Mouse (Mus musculus) limb, embryonic 14.5 days (tissue): ENCODE results near the gene Serinc3. TPM values are rescaled to one million over a fixed set of nuclear protein-coding genes. Genes with fewer than 3 reads are reported as not detected.

ENCODE experiments used
- ATAC-seq: fragments of 200-750 bp; cut with Nextera tagmentation; 2 replicates; pipeline ENCODE4 v1.8.0; 2017; ENCODE audit warnings: low read depth, moderate number of reproducible peaks, moderate TSS enrichment; ENCODE audit not compliant: low FRiP score
- DNase-seq: peaks from one replicate; pipeline ENCODE4 v3.0.0-alpha.2; 2015; ENCODE audit warnings: low spot score
- H3K27ac ChIP-seq: fragments of 300-500 bp; sonication (generic); replicated peaks from 2 replicates; pipeline ENCODE4 v1.5.1; 2014; ENCODE audit warnings: low read depth, mild to moderate bottlenecking, low read length, moderate library complexity, mixed read lengths
- H3K27me3 ChIP-seq: fragments of 300-500 bp; sonication (generic); 2 replicates; pipeline ENCODE4 v1.6.1; 2014; ENCODE audit warnings: low read length, mixed read lengths; ENCODE audit not compliant: control insufficient read depth, insufficient read depth
- H3K36me3 ChIP-seq: fragments of 300-500 bp; sonication (generic); 2 replicates; pipeline ENCODE4 v1.6.1; 2014; ENCODE audit warnings: mild to moderate bottlenecking, low read length, moderate library complexity, mixed read lengths; ENCODE audit not compliant: control insufficient read depth, insufficient read depth
- H3K4me1 ChIP-seq: fragments of 300-500 bp; sonication (generic); 2 replicates; pipeline ENCODE4 v1.6.1; 2014; ENCODE audit warnings: antibody characterized with exemption, low read length, mixed read lengths; ENCODE audit not compliant: control insufficient read depth, insufficient read depth
- H3K4me2 ChIP-seq: fragments of 300-500 bp; sonication (generic); replicated peaks from 2 replicates; pipeline ENCODE4 v1.6.1; 2014; ENCODE audit warnings: low read depth, mild to moderate bottlenecking, low read length, moderate library complexity; ENCODE audit not compliant: severe bottlenecking
- H3K4me3 ChIP-seq: fragments of 300-500 bp; sonication (generic); replicated peaks from 2 replicates; pipeline ENCODE4 v1.5.1; 2014; ENCODE audit warnings: low read length
- H3K9ac ChIP-seq: fragments of 300-500 bp; sonication (generic); 2 replicates; pipeline ENCODE4 v1.6.1; 2014; ENCODE audit warnings: mild to moderate bottlenecking, low read depth, low read length, moderate library complexity; ENCODE audit not compliant: severe bottlenecking
- H3K9me3 ChIP-seq: fragments of 300-500 bp; sonication (generic); 2 replicates; pipeline ENCODE4 v1.6.1; 2016; ENCODE audit warnings: low read length; ENCODE audit not compliant: control insufficient read depth
- POLR2A ChIP-seq: fragments of 200-500 bp; IDR thresholded peaks from 2 replicates; pipeline ENCODE4 v1.8.0; 2012; ENCODE audit warnings: inconsistent platforms, mild to moderate bottlenecking, moderate library complexity, borderline replicate concordance; ENCODE audit not compliant: insufficient read depth, insufficient read length; ENCODE audit errors: extremely low read depth
- WGBS: fragments of 180-500 bp; shearing (Covaris S2); extraction: QIAGEN DNeasy Blood & Tissue Kit; methylation state at CpG from one replicate; pipeline ENCODE4 v1.1.7; 2014; 5-methylcytosine and 5-hydroxymethylcytosine counted together
- polyA plus RNA-seq, 2 experiments: library from polyadenylated mRNA; depleted of rRNA in 1 of 2; stranded (reverse) in 1 of 2; unstranded in 1 of 2; fragments of >200 nt; fragmentation: Nextera tagmentation in 1 of 2; extraction: Ambion mirVana in 1 of 2; gene quantifications; 2 replicates each; pipeline versions ENCODE4 v1.2.1 to v1.2.3; 2012 to 2014

The Serinc3 gene
- polyA plus RNA-seq, 2 experiments = 43.4 to 99.5 TPM

- Histone ChIP-seq H3K4me3 (peak overlapping the region; percentile 84), H3K27me3 (no peaks in the 10 kb centered on the region), H3K9ac (no peak overlapping the region), H3K36me3 (peaks cover 2% of the 10 kb centered on the region; the same call in 1 of the 2 replicates), H3K27ac (0 out of 2 replicates have a peak overlapping the region, but pooled peaks have one; percentile 99), H3K4me1 (peaks cover 6% of the 10 kb centered on the region; the same call in 1 of the 2 replicates), H3K9me3 (0 out of 2 replicates have a peak, but pooled peaks cover 5% of the 10 kb centered on the region), H3K4me2 (peak overlapping the region; percentile 52)
- WGBS = 78% methylated on average over 11 of the region's 11 CpGs
- no peak for ATAC-seq
- DNase-seq = no peak
- no peak for TF ChIP-seq POLR2A
These were observed 949 bp upstream of the Serinc3 start for GRCm38 (mm10) chr2:163645700-163646460.

GRCm38 (mm10) chr2:163644047-163644446 is 884 bp downstream of the Serinc3 start:
- 4% methylated on average over 4 of the region's 4 CpGs for WGBS
- no peak for TF ChIP-seq POLR2A
- Histone ChIP-seq H3K9me3 (no peaks in the 10 kb centered on the region), H3K27ac (peak overlapping the region; percentile 99), H3K36me3 (peaks cover 7% of the 10 kb centered on the region; the same call in 1 of the 2 replicates), H3K4me3 (peak overlapping the region; percentile 84), H3K4me1 (peaks cover 6% of the 10 kb centered on the region; the same call in 1 of the 2 replicates), H3K4me2 (peak overlapping the region; percentile 52), H3K9ac (peak overlapping the region; percentile 91), H3K27me3 (no peaks in the 10 kb centered on the region)
- ATAC-seq (no peak), DNase-seq (no peak)

GRCm38 (mm10) chr2:163643576-163643971 is 1.4 kb downstream of the Serinc3 start:
- peaks cover 8% of the 10 kb centered on the region; the same call in 1 of the 2 replicates for H3K36me3 ChIP-seq
- H3K9me3 ChIP-seq = no peaks in the 10 kb centered on the region
- DNase-seq (no peak), ATAC-seq (no peak)
- H3K4me2 ChIP-seq = peak overlapping the region; percentile 52
- H3K9ac ChIP-seq = 0 out of 2 replicates have a peak overlapping the region, but pooled peaks have one; percentile 91
- no peak for TF ChIP-seq POLR2A
- WGBS = 69% methylated on average over 2 of the region's 2 CpGs
- no peaks in the 10 kb centered on the region for H3K27me3 ChIP-seq
- peak overlapping the region; percentile 84 for H3K4me3 ChIP-seq
- H3K27ac ChIP-seq = no peak overlapping the region
- H3K4me1 ChIP-seq = peaks cover 6% of the 10 kb centered on the region; the same call in 1 of the 2 replicates

GRCm38 (mm10) chr2:163642685-163643575 is 2.0 kb downstream of the Serinc3 start:
- Histone ChIP-seq H3K27ac (no peak overlapping the region), H3K9me3 (no peaks in the 10 kb centered on the region), H3K4me3 (peak overlapping the region; percentile 84; the same call in 1 of the 2 replicates), H3K27me3 (no peaks in the 10 kb centered on the region), H3K4me2 (peak overlapping the region; percentile 52), H3K36me3 (peaks cover 12% of the 10 kb centered on the region; the same call in 1 of the 2 replicates), H3K4me1 (peaks cover 6% of the 10 kb centered on the region; the same call in 1 of the 2 replicates), H3K9ac (no peak overlapping the region)
- 87% methylated on average over 30 of the region's 30 CpGs for WGBS
- DNase-seq (peak; percentile 28), ATAC-seq (no peak)
- no peak for TF ChIP-seq POLR2A

- ATAC-seq (no peak), DNase-seq (no peak)
- Histone ChIP-seq H3K4me2 (no peak overlapping the region), H3K27ac (no peak overlapping the region), H3K9me3 (no peaks in the 10 kb centered on the region), H3K27me3 (no peaks in the 10 kb centered on the region), H3K36me3 (peaks cover 18% of the 10 kb centered on the region), H3K4me1 (peaks cover 6% of the 10 kb centered on the region; the same call in 1 of the 2 replicates), H3K4me3 (no peak overlapping the region), H3K9ac (no peak overlapping the region)
- no peak for TF ChIP-seq POLR2A
- 73% methylated on average over 3 of the region's 3 CpGs for WGBS
These were observed 3.2 kb downstream of the Serinc3 start for GRCm38 (mm10) chr2:163641681-163642080.
